Mouse (Mus musculus): ENCODE measurements around the gene Prkce. TPM values are rescaled to one million over a fixed set of nuclear protein-coding genes. Genes with fewer than 3 reads are reported as not detected.

Prkce gene
- polyA plus RNA-seq, 1 experiment from 2014 or later: 2.0 TPM

GRCm38 (mm10) chr17:86269639-86270038 is 102.1 kb downstream of the Prkce start:
- no peak for TF ChIP-seq CTCF (IDR thresholded peaks at IDR 0.05; ENCODE audit: low read depth)
- no peak for TF ChIP-seq EP300 (IDR thresholded peaks at IDR 0.05; ENCODE audit: low read depth)
- no peak overlapping the region for H3K27ac ChIP-seq (ENCODE audit: low read depth)
- H3K9me3 ChIP-seq (ENCODE audit: low read length): no peaks in the 10 kb centered on the region
- 84% methylated on average over 8 of the region's 8 CpGs for WGBS (ENCODE audit: insufficient replicate concordance)
- no peaks in the 10 kb centered on the region for H3K4me1 ChIP-seq (ENCODE audit: insufficient read depth)
- ATAC-seq (no peak), DNase-seq (no peak)
- H3K36me3 ChIP-seq (replicated peaks; ENCODE audit: insufficient read depth, low read length): no peaks in the 10 kb centered on the region
- H3K27me3 ChIP-seq (ENCODE audit: insufficient read depth, low read length): no peaks in the 10 kb centered on the region
- H3K9ac ChIP-seq (replicated peaks): no peak overlapping the region
- no peak overlapping the region for H3K4me3 ChIP-seq (ENCODE audit: low read depth, low read length)
- H3K4me2 ChIP-seq (ENCODE audit: low read depth, low read length): no peak overlapping the region

DNA sequence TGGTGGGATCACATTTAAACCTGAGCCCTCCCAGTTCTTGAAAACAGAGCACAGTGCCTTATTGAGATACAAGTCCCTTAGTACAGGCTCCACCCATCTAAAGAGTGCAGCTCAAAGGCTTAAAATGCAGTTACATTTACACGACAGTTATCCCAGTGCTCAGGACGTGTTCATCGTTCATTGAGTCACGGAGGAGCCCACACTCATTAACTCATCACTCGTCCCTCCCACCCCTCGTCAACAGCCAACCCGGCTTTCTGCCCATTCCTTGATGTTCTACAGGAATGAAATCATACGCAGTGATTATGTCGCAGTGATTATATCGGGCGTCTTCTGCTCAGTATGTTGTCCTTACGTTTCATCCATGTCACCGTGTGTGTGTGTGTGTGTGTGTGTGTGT is 102.9 kb downstream of the Prkce start:
- Histone ChIP-seq H3K4me1 (ENCODE audit: insufficient read depth) (no peaks in the 10 kb centered on the region), H3K4me3 (ENCODE audit: low read depth, low read length) (no peak overlapping the region), H3K27ac (ENCODE audit: low read depth) (no peak overlapping the region), H3K27me3 (ENCODE audit: insufficient read depth, low read length) (no peaks in the 10 kb centered on the region), H3K9me3 (ENCODE audit: low read length) (no peaks in the 10 kb centered on the region), H3K36me3 (replicated peaks; ENCODE audit: insufficient read depth, low read length) (no peaks in the 10 kb centered on the region), H3K9ac (replicated peaks) (no peak overlapping the region), H3K4me2 (ENCODE audit: low read depth, low read length) (no peak overlapping the region)
- TF ChIP-seq CTCF (IDR thresholded peaks at IDR 0.05; ENCODE audit: low read depth) (no peak), EP300 (IDR thresholded peaks at IDR 0.05; ENCODE audit: low read depth) (no peak)
- ATAC-seq (no peak), DNase-seq (no peak)
- WGBS (ENCODE audit: insufficient replicate concordance): 83% methylated on average over 13 of the region's 13 CpGs

DNA sequence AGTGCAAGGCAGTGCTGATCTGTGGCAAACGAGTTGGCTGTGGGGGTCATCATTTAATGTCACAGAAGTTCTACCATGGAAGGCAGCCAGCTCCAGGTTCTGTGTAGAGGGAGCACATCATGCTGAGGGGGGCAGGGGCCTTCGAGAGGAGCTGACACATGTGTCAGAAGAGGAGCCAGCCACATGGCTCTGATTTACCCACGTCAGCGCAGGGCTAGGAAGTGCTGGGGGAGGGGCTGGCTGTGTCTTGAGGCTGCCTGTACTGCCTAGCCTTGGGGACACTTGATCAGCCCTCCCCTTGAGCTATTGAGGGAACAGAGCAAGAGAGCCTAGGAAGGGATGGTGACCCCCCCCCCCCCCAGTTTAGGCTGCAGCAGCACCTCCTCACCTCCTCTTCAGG is 103.7 kb downstream of the Prkce start:
- no peaks in the 10 kb centered on the region for H3K36me3 ChIP-seq (replicated peaks; ENCODE audit: insufficient read depth, low read length)
- H3K27me3 ChIP-seq (ENCODE audit: insufficient read depth, low read length): no peaks in the 10 kb centered on the region
- H3K4me1 ChIP-seq (ENCODE audit: insufficient read depth): no peaks in the 10 kb centered on the region
- no peak overlapping the region for H3K4me3 ChIP-seq (ENCODE audit: low read depth, low read length)
- 53% methylated on average over 4 of the region's 4 CpGs for WGBS (ENCODE audit: insufficient replicate concordance)
- no peak overlapping the region for H3K9ac ChIP-seq (replicated peaks)
- no peak for TF ChIP-seq EP300 (IDR thresholded peaks at IDR 0.05; ENCODE audit: low read depth)
- H3K9me3 ChIP-seq (ENCODE audit: low read length): no peaks in the 10 kb centered on the region
- no peak overlapping the region for H3K4me2 ChIP-seq (ENCODE audit: low read depth, low read length)
- H3K27ac ChIP-seq (ENCODE audit: low read depth): no peak overlapping the region
- DNase-seq: no peak
- no peak for ATAC-seq

DNA sequence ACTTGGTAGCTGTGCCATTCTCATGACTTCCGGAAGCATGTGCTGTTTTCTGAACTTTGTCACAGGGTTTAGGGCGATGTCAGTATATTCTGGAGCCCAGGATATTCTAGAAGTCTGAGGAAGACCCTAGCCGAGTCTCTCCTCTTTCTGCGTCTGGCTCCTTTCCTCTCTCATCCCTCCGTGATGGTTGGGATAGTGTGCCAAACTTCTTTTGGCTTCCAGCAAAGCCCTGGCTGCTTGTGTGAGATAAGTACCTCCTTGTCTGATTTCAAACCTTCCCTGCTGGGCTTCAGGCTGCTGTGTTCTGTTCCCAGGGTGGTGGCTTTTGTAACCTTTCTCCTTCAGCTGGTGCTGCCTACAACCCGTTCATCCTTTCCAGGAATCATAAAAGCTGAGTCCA is 105.4 kb downstream of the Prkce start:
- H3K36me3 ChIP-seq (replicated peaks; ENCODE audit: insufficient read depth, low read length): no peaks in the 10 kb centered on the region
- no peak overlapping the region for H3K4me3 ChIP-seq (ENCODE audit: low read depth, low read length)
- TF ChIP-seq CTCF (IDR thresholded peaks at IDR 0.05; ENCODE audit: low read depth) (no peak), EP300 (IDR thresholded peaks at IDR 0.05; ENCODE audit: low read depth) (no peak)
- no peaks in the 10 kb centered on the region for H3K27me3 ChIP-seq (ENCODE audit: insufficient read depth, low read length)
- ATAC-seq (no peak), DNase-seq (no peak)
- 57% methylated on average over 6 of the region's 6 CpGs for WGBS (ENCODE audit: insufficient replicate concordance)
- no peak overlapping the region for H3K4me2 ChIP-seq (ENCODE audit: low read depth, low read length)
- no peak overlapping the region for H3K27ac ChIP-seq (ENCODE audit: low read depth)
- H3K4me1 ChIP-seq (ENCODE audit: insufficient read depth): peaks cover 4% of the 10 kb centered on the region; the same call in 1 of the 2 replicates
- no peak overlapping the region for H3K9ac ChIP-seq (replicated peaks)
- H3K9me3 ChIP-seq (ENCODE audit: low read length): no peaks in the 10 kb centered on the region

- H3K4me2 ChIP-seq (ENCODE audit: low read depth, low read length): no peak overlapping the region
- H3K27me3 ChIP-seq (ENCODE audit: insufficient read depth, low read length): no peaks in the 10 kb centered on the region
- no peak overlapping the region for H3K9ac ChIP-seq (replicated peaks)
- H3K4me3 ChIP-seq (ENCODE audit: low read depth, low read length): no peak overlapping the region
- ATAC-seq (no peak), DNase-seq (no peak)
- no peak overlapping the region for H3K27ac ChIP-seq (ENCODE audit: low read depth)
- TF ChIP-seq CTCF (IDR thresholded peaks at IDR 0.05; ENCODE audit: low read depth) (no peak), EP300 (IDR thresholded peaks at IDR 0.05; ENCODE audit: low read depth) (no peak)
- WGBS (ENCODE audit: insufficient replicate concordance): 85% methylated on average over 9 of the region's 9 CpGs
- H3K36me3 ChIP-seq (replicated peaks; ENCODE audit: insufficient read depth, low read length): no peaks in the 10 kb centered on the region
- no peaks in the 10 kb centered on the region for H3K9me3 ChIP-seq (ENCODE audit: low read length)
- peaks cover 4% of the 10 kb centered on the region; the same call in 1 of the 2 replicates for H3K4me1 ChIP-seq (ENCODE audit: insufficient read depth)
Measured at GRCm38 (mm10) chr17:86273566-86274349, 106.2 kb downstream of the Prkce start.

- H3K9me3 ChIP-seq (ENCODE audit: low read length): no peaks in the 10 kb centered on the region
- no peak for ATAC-seq
- no peak for DNase-seq
- H3K9ac ChIP-seq (replicated peaks): no peak overlapping the region
- H3K4me3 ChIP-seq (ENCODE audit: low read depth, low read length): no peak overlapping the region
- H3K4me1 ChIP-seq (ENCODE audit: insufficient read depth): peaks cover 4% of the 10 kb centered on the region; the same call in 1 of the 2 replicates
- 76% methylated on average over 7 of the region's 7 CpGs for WGBS (ENCODE audit: insufficient replicate concordance)
- no peak overlapping the region for H3K4me2 ChIP-seq (ENCODE audit: low read depth, low read length)
- H3K27me3 ChIP-seq (ENCODE audit: insufficient read depth, low read length): no peaks in the 10 kb centered on the region
- H3K27ac ChIP-seq (ENCODE audit: low read depth): no peak overlapping the region
- no peak for TF ChIP-seq EP300 (IDR thresholded peaks at IDR 0.05; ENCODE audit: low read depth)
- no peak for TF ChIP-seq CTCF (IDR thresholded peaks at IDR 0.05; ENCODE audit: low read depth)
- no peaks in the 10 kb centered on the region for H3K36me3 ChIP-seq (replicated peaks; ENCODE audit: insufficient read depth, low read length)
Measured at GRCm38 (mm10) chr17:86274350-86274744, 106.8 kb downstream of the Prkce start.
